Mouse (Mus musculus): ENCODE measurements around the gene 1700011L22Rik. TPM values are rescaled to one million over a fixed set of nuclear protein-coding genes. Genes with fewer than 3 reads are reported as not detected.

Gene 1700011L22Rik
- polyA plus RNA-seq, 1 experiment = not detected

- Histone ChIP-seq H3K4me1 (replicated peaks; ENCODE audit: control insufficient read depth, insufficient read depth, low read length) (no peaks in the 10 kb centered on the region), H3K27ac (ENCODE audit: control insufficient read depth, insufficient read depth, low read length) (no peak overlapping the region), H3K36me3 (ENCODE audit: control insufficient read depth, insufficient read depth, low read length) (no peaks in the 10 kb centered on the region), H3K4me3 (ENCODE audit: control insufficient read depth, insufficient read depth, low read length) (no peak overlapping the region), H3K27me3 (ENCODE audit: control insufficient read depth, insufficient read depth, low read length) (no peaks in the 10 kb centered on the region)
- no peak for DNase-seq
- no peak for TF ChIP-seq CTCF (IDR thresholded peaks at IDR 0.05; ENCODE audit: borderline replicate concordance, control insufficient read depth, extremely low read depth, insufficient read depth, low read length, poor library complexity)
- TF ChIP-seq POLR2A (IDR thresholded peaks at IDR 0.05; ENCODE audit: control insufficient read depth, extremely low read depth, insufficient read depth, low read length, poor library complexity) = no peak
- WGBS = 38% methylated on average over 3 of the region's 3 CpGs
Measured at GRCm38 (mm10) chr8:79226046-79226445, 22.3 kb downstream of the 1700011L22Rik start.

- Histone ChIP-seq H3K36me3 (ENCODE audit: control insufficient read depth, insufficient read depth, low read length) (no peaks in the 10 kb centered on the region), H3K4me3 (ENCODE audit: control insufficient read depth, insufficient read depth, low read length) (no peak overlapping the region), H3K27ac (ENCODE audit: control insufficient read depth, insufficient read depth, low read length) (no peak overlapping the region), H3K4me1 (replicated peaks; ENCODE audit: control insufficient read depth, insufficient read depth, low read length) (no peaks in the 10 kb centered on the region), H3K27me3 (ENCODE audit: control insufficient read depth, insufficient read depth, low read length) (no peaks in the 10 kb centered on the region)
- WGBS = 2% methylated on average over 7 of the region's 7 CpGs
- no peak for TF ChIP-seq CTCF (IDR thresholded peaks at IDR 0.05; ENCODE audit: borderline replicate concordance, control insufficient read depth, extremely low read depth, insufficient read depth, low read length, poor library complexity)
- TF ChIP-seq POLR2A (IDR thresholded peaks at IDR 0.05; ENCODE audit: control insufficient read depth, extremely low read depth, insufficient read depth, low read length, poor library complexity) = no peak
- no peak for DNase-seq
Measured at GRCm38 (mm10) chr8:79225586-79225985, 22.8 kb downstream of the 1700011L22Rik start.

GRCm38 (mm10) chr8:79224363-79224762, 24.0 kb downstream of the 1700011L22Rik start:
- no peak for TF ChIP-seq CTCF (IDR thresholded peaks at IDR 0.05; ENCODE audit: borderline replicate concordance, control insufficient read depth, extremely low read depth, insufficient read depth, low read length, poor library complexity)
- no peak for TF ChIP-seq POLR2A (IDR thresholded peaks at IDR 0.05; ENCODE audit: control insufficient read depth, extremely low read depth, insufficient read depth, low read length, poor library complexity)
- no peaks in the 10 kb centered on the region for H3K4me1 ChIP-seq (replicated peaks; ENCODE audit: control insufficient read depth, insufficient read depth, low read length)
- H3K4me3 ChIP-seq (ENCODE audit: control insufficient read depth, insufficient read depth, low read length) = no peak overlapping the region
- no peaks in the 10 kb centered on the region for H3K36me3 ChIP-seq (ENCODE audit: control insufficient read depth, insufficient read depth, low read length)
- no peak for DNase-seq
- no peaks in the 10 kb centered on the region for H3K27me3 ChIP-seq (ENCODE audit: control insufficient read depth, insufficient read depth, low read length)
- 97% methylated on average over 9 of the region's 9 CpGs for WGBS
- no peak overlapping the region for H3K27ac ChIP-seq (ENCODE audit: control insufficient read depth, insufficient read depth, low read length)

GRCm38 (mm10) chr8:79222752-79223141, 25.6 kb downstream of the 1700011L22Rik start:
- H3K36me3 ChIP-seq (ENCODE audit: control insufficient read depth, insufficient read depth, low read length) = no peaks in the 10 kb centered on the region
- H3K4me1 ChIP-seq (replicated peaks; ENCODE audit: control insufficient read depth, insufficient read depth, low read length) = no peaks in the 10 kb centered on the region
- DNase-seq = no peak
- H3K27me3 ChIP-seq (ENCODE audit: control insufficient read depth, insufficient read depth, low read length) = no peaks in the 10 kb centered on the region
- H3K27ac ChIP-seq (ENCODE audit: control insufficient read depth, insufficient read depth, low read length) = no peak overlapping the region
- no peak overlapping the region for H3K4me3 ChIP-seq (ENCODE audit: control insufficient read depth, insufficient read depth, low read length)
- TF ChIP-seq CTCF (IDR thresholded peaks at IDR 0.05; ENCODE audit: borderline replicate concordance, control insufficient read depth, extremely low read depth, insufficient read depth, low read length, poor library complexity) (no peak), POLR2A (IDR thresholded peaks at IDR 0.05; ENCODE audit: control insufficient read depth, extremely low read depth, insufficient read depth, low read length, poor library complexity) (no peak)
- 83% methylated on average over 5 of the region's 5 CpGs for WGBS

GRCm38 (mm10) chr8:79222106-79222751, 26.1 kb downstream of the 1700011L22Rik start:
- Histone ChIP-seq H3K4me1 (replicated peaks; ENCODE audit: control insufficient read depth, insufficient read depth, low read length) (no peaks in the 10 kb centered on the region), H3K27ac (ENCODE audit: control insufficient read depth, insufficient read depth, low read length) (no peak overlapping the region), H3K27me3 (ENCODE audit: control insufficient read depth, insufficient read depth, low read length) (no peaks in the 10 kb centered on the region), H3K4me3 (ENCODE audit: control insufficient read depth, insufficient read depth, low read length) (no peak overlapping the region), H3K36me3 (ENCODE audit: control insufficient read depth, insufficient read depth, low read length) (no peaks in the 10 kb centered on the region)
- DNase-seq = no peak
- 92% methylated on average over 5 of the region's 5 CpGs for WGBS
- TF ChIP-seq POLR2A (IDR thresholded peaks at IDR 0.05; ENCODE audit: control insufficient read depth, extremely low read depth, insufficient read depth, low read length, poor library complexity) (no peak), CTCF (IDR thresholded peaks at IDR 0.05; ENCODE audit: borderline replicate concordance, control insufficient read depth, extremely low read depth, insufficient read depth, low read length, poor library complexity) (no peak)

- no peak for DNase-seq
- 95% methylated on average over 9 of the region's 9 CpGs for WGBS
Measured at GRCm38 (mm10) chr8:79211630-79212029, 36.7 kb downstream of the 1700011L22Rik start.

More at GRCm38 (mm10) chr8:79211630-79212029, 36.7 kb downstream of the 1700011L22Rik start:
- no peak overlapping the region for H3K4me3 ChIP-seq (ENCODE audit: control insufficient read depth, insufficient read depth, low read length)
- no peak overlapping the region for H3K27ac ChIP-seq (ENCODE audit: control insufficient read depth, insufficient read depth, low read length)
- no peak for TF ChIP-seq CTCF (IDR thresholded peaks at IDR 0.05; ENCODE audit: borderline replicate concordance, control insufficient read depth, extremely low read depth, insufficient read depth, low read length, poor library complexity)
- no peak for TF ChIP-seq POLR2A (IDR thresholded peaks at IDR 0.05; ENCODE audit: control insufficient read depth, extremely low read depth, insufficient read depth, low read length, poor library complexity)
- no peaks in the 10 kb centered on the region for H3K27me3 ChIP-seq (ENCODE audit: control insufficient read depth, insufficient read depth, low read length)
- H3K36me3 ChIP-seq (ENCODE audit: control insufficient read depth, insufficient read depth, low read length) = no peaks in the 10 kb centered on the region
- H3K4me1 ChIP-seq (replicated peaks; ENCODE audit: control insufficient read depth, insufficient read depth, low read length) = peaks cover 10% of the 10 kb centered on the region

All from thymus, adult 2 months (tissue).